Mouse (Mus musculus): ENCODE measurements at regions not wholly inside any gene's neighbourhood (a gene's known extent, or its start where the extent isn't known, plus 50 kb on each side); places are given as distances from the start of the nearest gene placed in this dataset.
"Not testable (repeated sequence)": the region's sequence is repeated elsewhere in the genome, so short reads cannot be mapped to it uniquely, and the experiment has no call there.

DNA sequence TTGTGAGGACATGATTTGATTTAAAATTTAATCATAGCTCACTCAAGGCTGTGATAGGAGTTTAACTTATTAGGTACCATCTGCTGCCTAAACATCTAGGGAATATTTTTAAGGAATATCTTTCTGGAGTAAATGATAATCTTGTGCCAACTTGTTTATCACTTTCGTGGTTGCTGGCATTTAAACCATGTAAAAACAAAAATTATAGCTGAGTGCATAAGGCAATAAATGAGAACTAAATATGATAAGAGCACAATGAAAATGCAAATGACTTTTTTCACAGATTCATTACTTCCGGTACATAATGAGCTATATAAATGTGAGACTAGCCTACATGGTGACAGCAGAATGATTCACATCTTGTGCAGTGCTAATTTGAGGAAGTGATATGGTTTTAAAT lies 221.8 kb upstream of the Tmprss15 start:
- DNase-seq: no peak

- no peak for DNase-seq
Observed at GRCm38 (mm10) chr16:79308541-79308940, 217.6 kb upstream of the Tmprss15 start.

- DNase-seq: not testable (repeated sequence)
Observed at GRCm38 (mm10) chr16:79296621-79297020, 205.7 kb upstream of the Tmprss15 start.

- no peak for DNase-seq
Observed at GRCm38 (mm10) chr16:79279006-79279405, 188.1 kb upstream of the Tmprss15 start.

DNA sequence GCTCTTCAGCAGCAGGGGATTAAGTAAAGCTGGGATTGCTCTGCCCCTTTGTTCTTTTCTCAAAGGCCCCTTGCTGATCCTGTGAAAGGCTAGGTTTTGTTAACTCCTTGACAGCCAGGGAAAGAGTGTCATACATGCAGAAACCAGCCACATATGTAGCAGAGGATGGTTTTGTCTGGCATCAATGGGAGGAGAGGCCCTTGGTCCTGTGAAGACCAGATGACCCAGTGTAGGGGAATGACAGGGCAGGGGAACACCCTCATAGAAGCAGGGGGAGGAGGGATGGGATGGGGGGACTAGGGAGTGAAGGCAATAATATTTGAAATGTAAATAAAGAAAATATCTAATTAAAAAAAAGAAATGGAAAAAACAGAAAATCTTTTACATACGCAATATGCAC lies 165.6 kb upstream of the Tmprss15 start:
- DNase-seq: no peak

DNA sequence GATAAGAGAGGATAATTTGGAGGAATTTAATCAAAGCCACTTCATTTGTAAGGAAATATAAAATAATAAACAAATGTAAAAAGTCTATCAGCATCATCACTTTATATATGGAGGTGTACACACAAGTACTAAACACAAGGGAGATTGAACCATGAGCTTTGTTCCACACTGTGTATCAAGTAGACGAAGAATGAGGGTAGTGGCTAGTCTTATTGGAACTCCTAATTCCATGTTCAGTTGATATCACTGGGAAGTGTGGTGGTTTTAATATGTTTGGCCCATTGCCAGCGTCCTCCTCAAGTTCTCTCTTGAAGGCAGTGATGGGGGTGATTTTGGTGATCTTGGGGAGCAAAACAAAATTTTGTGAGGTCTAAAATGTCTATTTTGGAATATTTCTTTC lies 165.2 kb upstream of the Tmprss15 start:
- no peak for DNase-seq

- DNase-seq: no peak
Observed at GRCm38 (mm10) chr16:79240857-79241491, 150.1 kb upstream of the Tmprss15 start.

DNA sequence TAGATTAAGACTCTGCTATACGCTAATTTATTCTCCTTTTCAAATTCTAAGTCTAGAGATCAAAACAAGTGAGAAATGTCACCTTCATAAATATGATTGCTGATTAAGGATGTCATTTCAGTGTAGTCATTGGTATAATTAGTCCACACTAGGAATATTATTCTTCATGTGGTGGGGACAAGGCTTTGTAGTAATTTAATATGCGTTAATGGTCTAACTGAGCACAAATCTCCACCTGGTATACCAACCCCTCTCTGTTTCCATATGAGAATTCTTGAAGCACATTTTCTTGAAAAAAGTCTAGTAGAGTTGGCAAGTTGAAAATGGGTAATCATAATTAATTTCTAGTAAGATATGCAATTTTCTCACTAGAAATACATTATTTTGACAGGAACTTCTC lies 149.3 kb upstream of the Tmprss15 start:
- DNase-seq: no peak

- no peak for DNase-seq
Observed at GRCm38 (mm10) chr16:79191196-79191595, 100.3 kb upstream of the Tmprss15 start.

DNA sequence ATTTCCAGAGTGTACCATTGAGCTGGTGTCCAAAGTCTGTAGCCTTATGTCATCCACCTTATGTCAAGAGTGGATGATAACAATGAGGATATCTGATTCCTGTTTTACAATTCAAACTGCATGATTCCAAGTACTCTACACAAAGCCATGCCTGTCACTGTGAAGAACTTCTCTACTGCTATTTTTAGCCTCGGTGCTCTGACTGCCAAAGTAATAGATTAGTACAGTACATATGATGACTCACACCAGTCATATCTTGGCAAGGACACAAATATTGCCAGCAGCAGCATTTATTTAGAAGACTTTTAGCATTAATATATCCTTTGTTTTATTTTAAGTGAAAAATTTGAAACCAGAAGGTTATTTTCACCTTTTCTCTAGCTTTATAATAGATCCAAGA lies 95.6 kb upstream of the Tmprss15 start:
- no peak for DNase-seq

DNA sequence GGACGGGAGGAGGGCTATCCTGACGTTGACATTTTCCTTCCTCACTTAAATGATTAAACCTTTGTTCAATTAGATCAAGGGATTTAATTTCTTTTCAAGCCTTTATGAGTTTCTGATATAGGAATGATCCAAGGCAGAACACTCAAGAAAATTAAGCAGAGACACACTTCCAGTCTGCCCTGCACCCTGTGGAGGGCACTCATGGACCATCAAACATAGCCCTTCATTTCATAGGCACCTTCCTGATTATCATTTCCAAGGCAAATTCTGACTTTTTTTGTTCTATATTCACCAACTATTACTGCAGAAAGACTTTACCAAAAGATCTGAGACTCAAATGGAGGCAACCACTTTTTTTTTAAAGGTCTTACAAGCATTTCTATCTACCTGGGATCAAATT lies 91.6 kb upstream of the Tmprss15 start:
- no peak for DNase-seq

GRCm38 (mm10) chr16:79177299-79177999 lies 86.6 kb upstream of the Tmprss15 start:
- DNase-seq: no peak

DNA sequence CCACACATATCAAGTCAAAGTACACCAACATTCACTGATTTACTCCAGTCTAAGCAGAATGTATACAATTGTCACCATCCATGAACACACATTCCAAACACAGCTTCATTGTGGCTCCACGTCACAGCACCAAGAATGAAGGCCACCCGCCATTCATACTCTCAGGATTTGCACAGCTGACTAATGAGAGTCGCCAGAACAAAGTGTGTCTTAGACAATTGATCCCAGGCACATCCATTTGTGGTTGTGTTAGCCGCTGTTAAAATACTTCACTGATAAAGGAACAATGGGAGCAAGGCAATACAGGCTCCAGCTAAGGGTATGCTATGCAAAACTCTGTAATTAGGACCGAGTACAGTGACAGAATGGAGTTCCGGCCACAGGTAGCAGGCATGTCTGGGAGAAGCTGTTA lies 85.9 kb upstream of the Tmprss15 start:
- DNase-seq: no peak

- peak; percentile 73 for DNase-seq
Observed at GRCm38 (mm10) chr16:79168193-79168592, 77.3 kb upstream of the Tmprss15 start.

- DNase-seq: no peak
Observed at GRCm38 (mm10) chr16:79142813-79143212, 51.9 kb upstream of the Tmprss15 start.

Data from gastrocnemius, postnatal 10 days (tissue).